Mouse (Mus musculus) retina, embryonic 14.5 days (tissue): ENCODE measurements at regions not wholly inside any gene's neighbourhood (a gene's known extent, or its start where the extent isn't known, plus 50 kb on each side); places are given as distances from the start of the nearest gene placed in this dataset.
A peak's percentile ranks its signal among the peaks of the same experiment; 100 is the strongest.

Source experiments
- DNase-seq: peaks from one replicate; pipeline ENCODE4 v3.0.0-alpha.2; 2015; ENCODE audit warnings: low spot score

GRCm38 (mm10) chr13:6395562-6396223 lies 152.3 kb upstream of the Pitrm1 start:
- DNase-seq: peak; percentile 47

- no peak for DNase-seq
These were observed 150.3 kb upstream of the Pitrm1 start for GRCm38 (mm10) chr13:6397648-6398047.

DNA sequence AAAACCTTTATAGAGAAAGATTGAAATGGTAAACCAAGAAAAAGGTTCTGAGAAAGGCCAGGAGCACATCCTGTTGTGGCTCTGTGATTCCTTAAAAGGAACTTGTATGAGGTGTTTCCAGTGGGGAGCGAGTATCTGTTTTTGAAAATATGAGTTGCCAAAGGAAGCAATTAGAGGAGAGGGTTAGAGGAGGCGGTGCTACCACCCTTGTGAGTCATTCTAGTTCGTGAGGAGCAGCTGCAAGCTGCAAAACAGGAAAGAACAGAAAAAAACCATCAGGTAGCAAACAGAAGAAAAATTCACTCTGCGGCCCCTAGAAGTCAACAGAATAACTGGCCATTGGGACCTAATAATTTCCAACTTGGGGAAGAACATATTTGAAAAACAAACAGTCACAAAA lies 116.1 kb upstream of the Pitrm1 start:
- no peak for DNase-seq

DNA sequence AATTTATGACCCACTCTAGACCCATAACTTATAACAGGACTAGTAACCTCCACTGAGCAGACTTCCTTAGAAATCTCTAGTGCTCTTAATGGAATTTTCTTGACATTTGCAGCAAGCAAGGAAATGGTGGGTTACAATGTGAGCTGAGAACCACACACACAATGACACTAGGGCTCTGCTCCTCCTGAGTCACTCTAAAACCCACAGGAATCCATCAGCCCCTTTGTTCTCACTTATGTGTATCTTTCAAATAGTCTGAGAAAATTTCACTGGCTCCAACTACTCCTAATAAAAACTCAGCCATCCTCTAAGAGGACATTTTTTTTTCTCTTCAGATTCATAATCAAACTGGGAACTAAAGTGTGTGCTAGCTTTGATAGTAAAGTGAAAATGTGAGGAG lies 101.0 kb upstream of the Pitrm1 start:
- DNase-seq: no peak

DNA sequence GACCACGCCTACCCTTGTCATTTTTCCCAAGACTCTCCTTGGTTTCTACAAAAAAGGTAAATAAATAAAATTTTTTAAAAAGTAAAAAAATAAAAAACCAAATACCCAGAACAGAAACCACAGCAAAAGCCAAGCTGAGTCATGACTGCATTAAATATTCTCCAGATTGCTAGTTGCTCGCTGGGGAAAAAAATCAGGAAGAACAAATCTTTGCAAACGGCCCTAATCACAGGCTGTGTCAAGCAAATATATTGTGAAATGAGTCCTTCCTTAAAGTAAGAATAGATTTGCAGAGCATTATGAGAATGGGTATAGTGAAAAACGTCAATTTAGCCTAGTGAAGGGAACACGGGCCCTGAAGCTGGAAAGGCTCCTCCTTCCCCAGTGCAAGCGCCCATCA lies 86.6 kb upstream of the Pitrm1 start:
- DNase-seq: no peak

- no peak for DNase-seq
These were observed 82.0 kb upstream of the Pitrm1 start for GRCm38 (mm10) chr13:6465911-6466419.

- DNase-seq: peak; percentile 74
These were observed 78.3 kb upstream of the Pitrm1 start for GRCm38 (mm10) chr13:6469446-6470227.

DNA sequence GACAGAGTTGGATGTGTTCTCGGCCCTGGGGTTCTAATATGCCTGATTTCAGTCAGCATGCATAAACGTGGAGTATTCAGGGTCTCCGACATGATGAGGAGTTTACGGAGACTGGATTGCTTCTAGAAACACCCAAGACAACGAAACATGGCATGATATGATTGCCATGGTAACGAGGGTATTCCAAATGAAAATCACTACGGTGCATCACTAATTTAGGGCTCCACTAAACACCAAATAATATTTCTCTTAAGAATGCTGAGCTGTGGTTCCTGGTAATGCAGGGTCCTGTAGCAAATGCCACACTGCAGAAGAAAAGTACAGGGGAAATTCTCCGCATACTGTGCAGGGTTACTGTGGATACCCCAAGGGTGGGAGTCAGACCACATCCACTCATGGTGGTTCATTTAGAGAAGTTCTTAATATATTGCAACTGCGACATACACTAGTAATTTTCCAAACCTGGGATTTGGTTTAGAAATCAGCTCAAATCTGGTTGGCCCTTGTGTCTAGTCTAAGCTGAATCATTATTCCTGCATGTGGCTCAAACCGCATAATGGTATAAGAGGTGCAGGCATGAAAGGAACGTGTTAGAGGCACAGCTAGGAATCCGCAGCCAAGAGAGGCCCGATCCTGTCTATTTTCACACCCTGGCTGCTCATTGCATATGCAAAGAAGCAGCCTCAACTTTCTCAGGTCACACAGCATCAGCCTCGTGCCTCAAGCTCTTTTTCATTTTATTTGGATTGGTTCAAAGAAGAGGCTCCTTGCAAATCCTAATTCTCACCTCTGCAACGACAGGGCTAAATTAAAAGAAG lies 77.5 kb upstream of the Pitrm1 start:
- no peak for DNase-seq

DNA sequence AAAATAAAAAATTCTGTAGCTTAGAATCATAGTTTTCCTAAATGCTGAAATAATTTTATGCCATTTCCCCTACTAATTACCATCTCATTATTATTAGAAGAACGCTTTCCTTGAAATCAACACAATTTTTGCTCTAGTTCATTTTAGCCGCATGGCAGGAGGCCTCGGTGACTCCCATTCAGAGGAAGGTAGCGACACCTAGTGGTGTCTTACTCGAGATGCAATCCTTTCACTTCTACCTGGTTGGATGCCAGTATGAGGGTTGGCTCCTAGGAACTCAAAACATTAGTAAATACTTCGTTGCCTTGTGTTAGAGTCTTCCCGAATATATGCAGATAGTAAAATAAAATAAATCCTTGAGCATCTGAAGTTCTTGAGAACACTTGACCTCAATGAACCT lies 76.3 kb upstream of the Pitrm1 start:
- peak; percentile 89 for DNase-seq

DNA sequence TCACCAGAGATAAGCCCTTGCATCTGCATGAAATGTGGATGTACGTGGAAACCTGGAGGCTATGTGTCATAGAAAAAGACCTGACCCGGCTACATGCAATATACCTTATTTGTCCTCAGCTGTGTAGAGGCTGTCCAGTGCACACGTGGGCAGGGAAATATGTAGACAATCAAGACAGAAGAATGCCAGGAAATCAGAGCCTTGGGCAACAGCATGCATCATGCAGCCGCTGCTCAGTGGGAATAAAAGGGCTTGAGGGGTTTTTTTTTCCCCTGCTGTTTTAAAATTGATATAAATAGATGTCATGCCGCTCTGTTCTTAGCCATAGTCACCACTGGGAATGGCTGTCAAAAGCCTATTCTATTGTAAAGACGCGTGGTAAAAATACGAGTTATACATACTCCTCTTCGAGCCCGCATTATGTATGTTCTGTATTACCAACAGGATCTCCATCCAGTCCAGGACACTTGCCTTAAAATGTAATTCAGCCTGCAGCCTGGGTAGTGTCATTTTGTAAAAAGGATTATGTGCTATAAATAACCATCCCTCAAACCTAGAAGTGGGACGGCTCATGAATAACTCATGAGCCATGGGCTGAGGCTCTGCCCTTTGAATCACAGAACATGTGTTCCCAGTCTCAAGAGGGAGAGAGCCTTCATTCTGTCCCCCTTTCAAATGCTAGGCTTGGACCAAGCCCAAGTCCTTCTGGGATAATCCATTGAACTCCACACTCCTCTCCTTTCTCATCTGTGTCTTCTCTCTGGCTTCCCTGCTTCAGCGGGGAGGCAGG lies 74.4 kb upstream of the Pitrm1 start:
- peak; percentile 11 for DNase-seq

GRCm38 (mm10) chr13:6479667-6480066 lies 68.3 kb upstream of the Pitrm1 start:
- DNase-seq: no peak

DNA sequence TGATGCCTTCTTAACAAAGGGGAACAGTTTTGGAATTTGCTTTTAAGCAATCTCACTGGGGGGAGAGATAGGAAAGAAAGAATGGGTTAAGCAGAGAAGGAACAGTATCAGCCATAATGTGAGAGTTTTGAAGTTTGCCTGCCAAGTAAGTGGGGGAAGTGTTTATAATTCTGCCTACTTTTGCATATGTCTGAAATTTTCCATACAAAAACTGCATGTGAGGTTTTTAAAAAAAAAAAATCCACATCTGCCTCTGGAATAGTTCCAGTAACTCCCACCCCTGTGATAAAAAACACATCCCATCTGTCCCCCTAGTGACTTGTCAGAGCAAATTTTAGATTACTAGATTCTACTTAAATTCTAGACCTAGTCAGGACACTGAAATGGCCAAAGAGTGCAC lies 63.5 kb upstream of the Pitrm1 start:
- no peak for DNase-seq

GRCm38 (mm10) chr13:6487837-6488236 lies 60.1 kb upstream of the Pitrm1 start:
- no peak for DNase-seq

- no peak for DNase-seq
These were observed 54.9 kb upstream of the Pitrm1 start for GRCm38 (mm10) chr13:6492916-6493619.
